Mouse (Mus musculus): ENCODE measurements around the gene Crot. TPM values are rescaled to one million over a fixed set of nuclear protein-coding genes. Genes with fewer than 3 reads are reported as not detected.

Crot gene
- polyA plus RNA-seq (2016; fragmentation: Nextera tagmentation; extraction: Ambion mirVana), result 26.4 and 29.4 TPM in 2 replicates

DNA sequence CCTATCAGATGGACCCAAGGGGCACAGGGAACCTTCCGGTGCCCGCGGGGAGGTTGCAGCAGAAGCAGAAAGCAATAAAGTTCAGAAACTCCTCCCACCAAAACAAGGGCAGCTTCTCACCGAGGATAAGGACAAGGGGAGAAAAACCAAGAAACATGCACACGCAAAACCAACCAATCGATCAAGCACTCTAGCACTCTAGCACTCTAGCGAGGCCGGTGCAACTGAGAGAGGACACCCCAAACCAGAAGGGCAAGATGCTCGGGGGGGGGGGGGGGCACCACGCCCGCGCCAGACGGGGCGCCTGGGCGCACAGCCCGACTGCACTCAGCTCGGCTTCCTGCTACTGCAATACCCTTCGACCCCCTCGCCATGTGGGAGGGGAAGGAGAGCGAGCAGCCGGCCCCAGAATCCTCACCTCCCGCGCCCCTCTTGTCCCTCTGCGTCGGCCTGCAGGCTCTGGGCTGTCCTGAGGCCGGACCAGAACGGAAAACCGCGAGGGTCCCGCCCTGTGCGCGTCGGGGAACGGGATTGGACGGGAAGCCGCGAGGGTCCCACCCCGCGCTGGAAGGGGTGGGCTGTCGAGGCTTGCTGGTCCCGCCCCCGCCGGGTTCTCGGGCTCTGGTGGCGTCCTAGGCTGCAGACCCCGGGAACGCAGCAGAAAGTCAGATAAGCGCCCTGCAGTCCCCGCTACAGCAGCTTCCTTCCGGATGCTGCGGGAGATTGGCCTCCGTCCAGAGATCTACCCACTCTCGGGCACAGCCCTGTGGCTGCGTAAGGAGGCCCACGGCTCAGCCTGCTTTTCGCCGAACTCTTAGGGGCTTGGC lies at the start of gene Crot:
TSS of gene Crot (minus strand) at position 639 of the 827 bp plus-strand sequence.
- Histone ChIP-seq H3K27me3 (ENCODE audit: insufficient read depth, poor library complexity, severe bottlenecking) (no peaks in the 10 kb centered on the region), H3K36me3 (peaks cover 21% of the 10 kb centered on the region), H3K9me3 (no peaks in the 10 kb centered on the region), H3K4me1 (replicated peaks) (peaks cover 30% of the 10 kb centered on the region), H3K27ac (peak within 1 kb of the TSS; percentile 95), H3K4me3 (peak within 1 kb of the TSS; percentile 78)
- WGBS, result under 1% methylated on average over 57 of the region's 57 CpGs
- peak; percentile 95 for DNase-seq (ENCODE audit: low spot score)

DNA sequence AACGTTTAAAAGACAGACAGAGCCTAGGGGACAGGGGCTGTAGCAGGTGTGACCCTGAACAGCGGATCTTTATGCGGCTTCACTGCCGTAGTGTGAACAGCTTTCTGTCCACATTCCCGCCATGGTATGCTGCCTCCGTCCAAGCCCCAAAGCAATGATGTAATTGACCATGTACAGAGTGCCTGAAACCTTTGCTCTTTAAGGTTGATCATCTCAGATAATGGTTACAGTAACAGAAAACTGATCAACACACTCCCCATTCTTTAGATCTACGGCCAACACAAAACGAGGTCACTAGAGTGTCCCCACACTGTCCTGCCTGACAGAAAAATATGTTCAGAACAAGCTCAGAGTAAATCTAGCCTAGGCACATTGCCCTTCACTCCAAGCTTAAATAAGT lies 48.8 kb upstream of the Crot start:
- WGBS, result 88% methylated on average over 8 of the region's 8 CpGs
- no peak overlapping the region for H3K4me3 ChIP-seq
- H3K27me3 ChIP-seq (ENCODE audit: insufficient read depth, poor library complexity, severe bottlenecking), result no peaks in the 10 kb centered on the region
- no peak overlapping the region for H3K27ac ChIP-seq
- H3K4me1 ChIP-seq (replicated peaks), result peaks cover 10% of the 10 kb centered on the region; the same call in 1 of the 2 replicates
- H3K36me3 ChIP-seq, result no peaks in the 10 kb centered on the region
- H3K9me3 ChIP-seq, result 0 out of 2 replicates have a peak, but pooled peaks cover 3% of the 10 kb centered on the region
- no peak for DNase-seq (ENCODE audit: low spot score)

DNA sequence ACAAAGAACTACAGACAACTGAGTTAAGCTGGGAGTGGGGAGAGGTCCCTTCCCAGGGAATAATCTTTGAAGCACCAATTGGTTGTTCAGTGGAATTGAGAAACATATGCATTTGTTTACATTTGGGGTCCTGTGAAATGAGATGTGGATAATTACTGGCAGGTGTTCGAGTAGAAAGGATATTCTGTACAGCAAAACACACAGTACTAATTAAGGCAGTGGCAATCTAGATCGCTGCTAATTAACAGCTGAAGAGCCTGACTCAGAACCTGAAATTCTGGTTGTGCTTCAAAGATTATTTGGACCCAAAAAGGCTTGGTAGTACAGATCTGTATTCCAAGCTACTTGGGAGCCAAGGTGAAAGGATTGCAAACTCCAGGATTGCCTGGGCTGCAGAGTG lies 47.7 kb upstream of the Crot start:
- Histone ChIP-seq H3K36me3 (no peaks in the 10 kb centered on the region), H3K4me3 (no peak overlapping the region), H3K27me3 (ENCODE audit: insufficient read depth, poor library complexity, severe bottlenecking) (no peaks in the 10 kb centered on the region), H3K27ac (no peak overlapping the region), H3K4me1 (replicated peaks) (peaks cover 10% of the 10 kb centered on the region; the same call in 1 of the 2 replicates), H3K9me3 (0 out of 2 replicates have a peak, but pooled peaks cover 3% of the 10 kb centered on the region)
- 64% methylated on average over 2 of the region's 2 CpGs for WGBS
- no peak for DNase-seq (ENCODE audit: low spot score)

DNA sequence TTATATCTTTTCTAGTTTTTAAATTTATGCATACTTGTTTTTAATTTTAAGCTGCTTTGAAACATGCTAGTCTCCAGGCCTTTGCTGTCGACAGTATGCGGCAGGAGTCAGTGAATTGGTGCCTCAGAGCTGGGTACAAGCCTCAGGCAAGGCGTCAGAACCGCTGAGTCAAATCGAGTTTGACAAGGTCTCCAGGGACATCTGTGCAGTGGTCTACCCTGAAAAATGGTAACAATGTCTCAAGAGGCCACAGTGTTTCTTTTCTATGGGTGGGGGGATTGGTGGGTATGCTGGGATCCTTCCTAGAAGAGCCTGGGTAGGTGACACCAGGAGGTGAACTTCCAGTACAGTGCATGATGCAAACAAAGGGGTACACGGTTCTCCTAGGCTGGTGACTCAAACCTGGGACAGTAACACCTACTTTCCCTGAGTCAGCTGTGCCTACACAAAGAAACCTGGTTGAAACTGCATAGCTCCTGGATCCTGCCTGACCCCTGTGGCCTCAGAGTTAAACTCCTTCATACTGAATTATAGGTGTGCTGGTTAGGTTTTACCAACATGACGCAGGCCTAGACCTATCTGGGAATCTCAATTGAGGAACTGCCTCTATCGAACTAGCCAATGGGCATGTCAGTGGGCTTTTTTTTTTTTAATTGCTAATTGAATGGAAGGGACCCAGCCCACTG lies 46.6 kb upstream of the Crot start:
- DNase-seq (ENCODE audit: low spot score), result no peak
- no peaks in the 10 kb centered on the region for H3K36me3 ChIP-seq
- H3K27me3 ChIP-seq (ENCODE audit: insufficient read depth, poor library complexity, severe bottlenecking), result no peaks in the 10 kb centered on the region
- H3K4me1 ChIP-seq (replicated peaks), result peaks cover 10% of the 10 kb centered on the region; the same call in 1 of the 2 replicates
- H3K27ac ChIP-seq, result no peak overlapping the region
- 75% methylated on average over 8 of the region's 8 CpGs for WGBS
- H3K4me3 ChIP-seq, result no peak overlapping the region
- H3K9me3 ChIP-seq, result 0 out of 2 replicates have a peak, but pooled peaks cover 3% of the 10 kb centered on the region

DNA sequence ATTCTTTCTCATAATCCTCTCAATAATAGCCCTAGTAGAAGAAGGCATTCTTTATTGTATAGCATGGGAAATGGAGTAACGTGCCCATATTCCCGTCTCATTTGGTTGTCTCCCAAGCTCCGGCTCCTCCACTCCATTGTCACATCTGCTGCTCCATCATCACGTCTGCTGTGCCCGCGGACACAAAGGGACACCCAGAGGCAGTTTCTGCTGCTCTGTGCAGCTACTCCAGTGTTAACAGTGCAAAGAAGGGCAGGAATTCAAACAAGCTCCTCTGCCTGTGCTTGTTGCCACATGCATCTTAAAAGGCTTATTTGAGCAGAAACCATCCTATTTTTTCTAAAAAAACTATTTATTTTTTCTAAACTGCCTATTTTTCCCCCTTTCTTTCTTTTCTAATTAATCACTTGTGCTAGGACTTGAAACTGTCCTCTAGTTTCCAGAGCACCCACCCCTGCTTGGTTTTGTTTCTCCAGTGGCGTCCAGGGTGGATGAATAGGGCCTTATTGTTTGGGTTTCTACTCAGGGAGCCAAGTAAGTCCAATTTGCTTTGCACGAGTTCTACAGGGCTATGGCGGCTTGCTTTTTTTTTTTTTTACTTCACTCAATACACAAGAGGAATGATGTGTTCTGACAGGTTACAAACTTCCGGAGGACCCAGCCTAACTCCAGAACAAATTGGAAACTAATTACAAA lies 45.7 kb upstream of the Crot start:
- 0 out of 2 replicates have a peak, but pooled peaks cover 3% of the 10 kb centered on the region for H3K9me3 ChIP-seq
- H3K27me3 ChIP-seq (ENCODE audit: insufficient read depth, poor library complexity, severe bottlenecking), result no peaks in the 10 kb centered on the region
- no peak overlapping the region for H3K4me3 ChIP-seq
- WGBS, result 43% methylated on average over 10 of the region's 10 CpGs
- H3K27ac ChIP-seq, result no peak overlapping the region
- peaks cover 10% of the 10 kb centered on the region; the same call in 1 of the 2 replicates for H3K4me1 ChIP-seq (replicated peaks)
- H3K36me3 ChIP-seq, result no peaks in the 10 kb centered on the region
- DNase-seq (ENCODE audit: low spot score), result no peak

DNA sequence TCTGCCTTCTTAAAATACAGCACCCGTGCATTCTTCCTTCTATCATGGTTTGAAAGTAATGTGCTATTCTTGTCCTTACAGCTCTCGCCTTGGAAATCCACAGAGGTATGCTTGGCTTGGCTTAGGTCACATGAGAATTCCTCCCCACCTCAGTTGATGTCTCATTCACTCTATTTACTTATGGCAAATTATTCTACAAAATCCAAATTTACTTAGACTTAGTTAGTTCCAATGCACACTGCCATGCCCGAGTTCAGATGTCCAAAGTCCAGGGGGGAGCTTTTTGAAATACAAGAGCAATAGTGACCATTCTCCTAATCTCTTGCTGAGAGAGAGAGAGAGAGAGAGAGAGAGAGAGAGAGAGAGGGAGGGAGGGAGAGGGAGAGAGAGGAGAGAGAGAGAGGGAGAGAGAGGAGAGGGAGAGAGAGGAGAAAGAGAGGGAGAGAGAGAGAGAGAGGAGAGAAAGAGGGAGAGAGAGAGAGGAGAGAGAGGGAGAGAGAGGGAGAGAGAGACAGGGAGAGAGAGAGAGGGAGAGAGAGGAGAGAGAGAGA lies 43.6 kb upstream of the Crot start:
- 0 out of 2 replicates have a peak, but pooled peaks cover 3% of the 10 kb centered on the region for H3K9me3 ChIP-seq
- no peaks in the 10 kb centered on the region for H3K36me3 ChIP-seq
- no peak overlapping the region for H3K27ac ChIP-seq
- no peak overlapping the region for H3K4me3 ChIP-seq
- 88% methylated on average over 3 of the region's 3 CpGs for WGBS
- DNase-seq (ENCODE audit: low spot score), result no peak
- H3K27me3 ChIP-seq (ENCODE audit: insufficient read depth, poor library complexity, severe bottlenecking), result no peaks in the 10 kb centered on the region
- peaks cover 10% of the 10 kb centered on the region; the same call in 1 of the 2 replicates for H3K4me1 ChIP-seq (replicated peaks)

DNA sequence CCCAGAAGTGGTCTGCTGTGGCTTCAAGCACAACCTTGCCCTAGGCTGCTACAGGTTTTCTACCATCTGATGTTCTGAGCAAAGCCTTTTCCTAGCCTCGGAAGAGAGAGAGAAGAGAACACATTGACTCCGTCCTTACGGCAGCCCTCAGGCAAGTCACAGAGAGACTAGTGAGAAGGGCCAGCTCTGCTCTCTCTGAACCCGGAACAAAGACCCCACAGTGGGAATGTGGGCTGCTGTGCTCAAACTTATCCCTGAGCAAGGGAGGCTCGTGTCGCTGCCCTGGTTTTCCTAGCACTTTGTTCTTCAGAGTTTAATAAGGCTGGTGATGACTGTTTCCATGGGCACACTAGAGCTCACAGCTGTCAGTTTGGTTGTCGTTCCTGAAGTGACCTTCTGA lies 42.9 kb upstream of the Crot start:
- Histone ChIP-seq H3K27ac (no peak overlapping the region), H3K4me1 (replicated peaks) (peaks cover 10% of the 10 kb centered on the region; the same call in 1 of the 2 replicates), H3K27me3 (ENCODE audit: insufficient read depth, poor library complexity, severe bottlenecking) (no peaks in the 10 kb centered on the region), H3K36me3 (no peaks in the 10 kb centered on the region), H3K4me3 (no peak overlapping the region), H3K9me3 (0 out of 2 replicates have a peak, but pooled peaks cover 3% of the 10 kb centered on the region)
- 59% methylated on average over 7 of the region's 7 CpGs for WGBS
- no peak for DNase-seq (ENCODE audit: low spot score)

DNA sequence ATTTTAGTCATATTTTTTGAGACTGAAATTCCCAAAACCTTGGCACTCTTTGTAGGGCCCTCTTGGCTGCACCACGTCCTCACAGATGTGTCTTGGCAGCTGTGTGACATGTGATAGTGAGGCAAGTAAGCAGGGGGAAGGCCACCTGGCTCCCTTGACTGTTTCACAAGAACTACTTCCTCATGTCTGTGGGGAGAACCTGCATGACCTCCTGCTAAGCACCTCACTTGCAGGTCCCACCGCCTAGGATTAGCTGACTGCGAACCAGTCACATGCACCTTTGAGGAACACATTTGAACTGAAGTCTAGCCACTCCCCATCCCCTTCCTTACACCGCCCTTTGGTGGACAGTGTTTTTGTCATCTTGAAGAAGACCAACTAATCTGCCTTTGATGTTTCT lies 40.2 kb upstream of the Crot start:
- 0 out of 2 replicates have a peak, but pooled peaks cover 3% of the 10 kb centered on the region for H3K9me3 ChIP-seq
- no peaks in the 10 kb centered on the region for H3K27me3 ChIP-seq (ENCODE audit: insufficient read depth, poor library complexity, severe bottlenecking)
- no peaks in the 10 kb centered on the region for H3K36me3 ChIP-seq
- no peak overlapping the region for H3K27ac ChIP-seq
- H3K4me3 ChIP-seq, result no peak overlapping the region
- no peaks in the 10 kb centered on the region for H3K4me1 ChIP-seq (replicated peaks)
- 79% methylated on average over 4 of the region's 4 CpGs for WGBS
- DNase-seq (ENCODE audit: low spot score), result no peak

DNA sequence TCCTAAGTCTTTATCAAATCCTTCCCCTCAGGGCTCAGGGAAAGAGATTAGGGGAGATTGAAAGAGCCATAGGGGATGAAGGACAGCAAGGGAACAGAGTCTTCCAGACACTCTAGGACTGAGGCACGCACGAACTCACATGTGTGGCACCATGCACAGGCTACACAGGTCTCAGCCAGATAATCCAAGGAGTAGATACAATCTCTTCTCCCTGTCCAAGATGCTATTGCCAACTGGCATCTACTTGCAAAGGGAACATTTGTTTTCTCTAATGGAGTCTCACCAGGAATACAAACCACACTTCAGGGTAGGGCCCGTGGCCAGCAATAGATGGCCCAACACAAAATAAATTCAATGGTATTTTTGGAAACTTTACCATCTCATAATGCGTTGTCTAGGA lies 38.3 kb upstream of the Crot start:
- no peaks in the 10 kb centered on the region for H3K27me3 ChIP-seq (ENCODE audit: insufficient read depth, poor library complexity, severe bottlenecking)
- H3K27ac ChIP-seq, result no peak overlapping the region

DNA sequence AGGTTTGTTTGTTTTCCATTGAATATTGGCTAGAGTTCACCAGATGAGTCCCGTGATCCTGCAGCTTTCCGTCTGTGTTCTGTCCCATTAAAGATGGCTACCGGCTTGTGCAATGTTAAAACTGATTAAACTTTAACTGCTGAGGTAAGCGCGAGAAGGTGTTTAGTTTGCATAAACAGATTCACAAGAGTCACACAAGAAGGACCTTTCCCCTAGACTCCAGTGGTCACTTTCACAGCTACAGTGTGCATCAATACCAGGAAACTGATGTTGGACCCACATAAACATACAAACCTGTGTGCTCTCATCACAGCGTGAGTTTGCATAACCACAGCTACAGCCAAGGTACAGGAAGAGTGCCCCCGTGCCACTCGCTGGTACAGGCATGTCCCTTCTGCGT lies 37.4 kb upstream of the Crot start:
- Histone ChIP-seq H3K27ac (no peak overlapping the region), H3K9me3 (no peaks in the 10 kb centered on the region), H3K27me3 (ENCODE audit: insufficient read depth, poor library complexity, severe bottlenecking) (no peaks in the 10 kb centered on the region), H3K4me3 (no peak overlapping the region), H3K4me1 (replicated peaks) (no peaks in the 10 kb centered on the region), H3K36me3 (no peaks in the 10 kb centered on the region)
- WGBS, result 94% methylated on average over 9 of the region's 9 CpGs
- no peak for DNase-seq (ENCODE audit: low spot score)

More for the DNA sequence above, 38.3 kb upstream of the Crot start:
- WGBS, result 87% methylated on average over 4 of the region's 4 CpGs
- H3K4me1 ChIP-seq (replicated peaks), result no peaks in the 10 kb centered on the region
- no peak overlapping the region for H3K4me3 ChIP-seq
- no peaks in the 10 kb centered on the region for H3K9me3 ChIP-seq
- no peak for DNase-seq (ENCODE audit: low spot score)
- no peaks in the 10 kb centered on the region for H3K36me3 ChIP-seq

DNA sequence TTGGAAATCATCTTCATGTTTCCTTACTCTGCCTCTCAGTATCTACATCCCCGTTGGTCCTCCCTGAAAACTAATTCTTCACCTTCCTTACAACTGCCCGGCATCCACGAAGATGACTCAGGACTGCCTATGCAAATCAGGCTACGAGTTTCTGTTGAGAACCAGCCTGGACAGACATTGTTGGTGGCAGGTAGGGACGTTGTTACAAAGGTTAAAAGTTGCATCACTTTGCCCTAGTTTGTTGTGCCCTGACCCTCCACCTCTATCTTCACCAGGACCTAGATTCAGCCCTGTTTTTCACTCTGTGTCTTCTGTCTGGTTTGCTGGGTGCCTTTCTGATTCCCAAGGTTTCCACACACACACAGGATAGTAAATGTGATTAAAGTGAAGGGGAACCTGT lies 36.7 kb upstream of the Crot start:
- Histone ChIP-seq H3K36me3 (no peaks in the 10 kb centered on the region), H3K27ac (no peak overlapping the region), H3K9me3 (no peaks in the 10 kb centered on the region), H3K27me3 (ENCODE audit: insufficient read depth, poor library complexity, severe bottlenecking) (no peaks in the 10 kb centered on the region), H3K4me3 (no peak overlapping the region), H3K4me1 (replicated peaks) (no peaks in the 10 kb centered on the region)
- 92% methylated on average over 5 of the region's 5 CpGs for WGBS
- DNase-seq (ENCODE audit: low spot score), result no peak

DNA sequence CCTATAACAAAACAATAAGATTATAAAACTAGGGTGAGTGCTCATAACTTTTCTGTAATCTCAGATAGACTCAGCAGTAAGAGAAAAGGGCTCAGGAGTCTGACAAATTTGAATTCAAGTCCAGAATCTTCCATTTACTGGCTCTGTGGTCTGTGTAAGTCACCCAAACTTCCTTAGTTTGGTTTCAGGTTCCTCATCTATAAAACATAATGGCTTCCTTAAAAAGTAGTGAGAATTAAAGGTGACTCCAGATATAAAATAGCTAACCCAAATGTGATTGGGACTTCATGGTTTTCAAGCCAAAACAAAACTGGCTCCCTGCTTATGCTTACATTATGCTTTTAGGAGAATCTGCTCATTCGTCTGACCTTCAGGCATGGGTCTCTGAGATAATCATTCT lies 35.5 kb upstream of the Crot start:
- no peak for DNase-seq (ENCODE audit: low spot score)
- 94% methylated on average over 1 of the region's 1 CpGs for WGBS
- Histone ChIP-seq H3K27me3 (ENCODE audit: insufficient read depth, poor library complexity, severe bottlenecking) (no peaks in the 10 kb centered on the region), H3K27ac (no peak overlapping the region), H3K4me3 (no peak overlapping the region), H3K9me3 (no peaks in the 10 kb centered on the region), H3K36me3 (no peaks in the 10 kb centered on the region), H3K4me1 (replicated peaks) (no peaks in the 10 kb centered on the region)

All from hindbrain, embryonic 10.5 days (tissue).